Mouse (Mus musculus): Measurements from ENCODE around the gene Zc3hav1.
A peak's percentile ranks its signal among the peaks of the same experiment; 100 is the strongest.
"Not testable (repeated sequence)": the region's sequence is repeated elsewhere in the genome, so short reads cannot be mapped to it uniquely, and the experiment has no call there.

Zc3hav1 gene

DNA sequence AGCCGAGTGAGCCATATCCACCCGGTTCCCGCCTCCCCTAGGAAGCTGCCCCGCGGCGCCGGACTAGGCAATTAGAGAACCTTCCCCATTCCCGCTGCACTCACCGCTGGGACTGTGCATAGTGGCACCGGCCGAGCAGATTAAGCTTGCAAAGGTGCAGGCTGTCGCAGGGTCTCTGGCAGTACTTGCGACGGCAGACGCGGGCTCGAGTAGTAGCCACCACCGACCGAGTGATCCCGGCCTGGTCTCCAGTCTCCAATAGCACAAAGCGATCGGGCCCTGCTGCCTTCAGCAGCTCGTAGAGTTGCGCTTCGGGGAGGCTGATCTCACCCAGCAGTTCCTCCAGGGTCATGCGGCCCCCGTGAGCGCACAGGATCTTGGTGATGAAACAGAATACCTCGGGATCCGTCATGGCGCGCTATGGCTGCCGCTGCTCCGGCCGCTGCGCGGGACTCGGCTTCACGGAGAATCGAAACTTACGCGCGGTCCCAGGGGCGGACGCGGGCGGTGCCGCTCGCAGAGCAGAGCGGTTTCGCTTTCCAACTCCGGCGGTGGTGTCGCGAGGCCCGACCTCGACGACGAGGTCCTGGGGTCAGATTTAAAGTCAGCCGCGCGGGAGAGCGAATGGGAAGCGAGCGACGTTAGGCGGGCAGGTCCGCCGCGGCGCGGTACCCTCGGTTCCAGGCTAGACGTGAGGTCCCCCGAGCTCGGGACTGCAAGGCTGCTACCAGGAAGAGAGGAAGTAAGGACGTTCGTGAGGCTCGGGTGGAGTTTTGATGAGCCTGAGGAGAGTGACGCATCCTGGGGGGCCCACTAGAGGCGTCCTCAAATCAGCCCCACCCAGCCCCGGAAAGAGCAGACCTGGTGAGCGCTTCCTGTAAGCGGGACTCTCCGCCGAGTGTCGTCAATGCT is at the start of gene Zc3hav1:
TSS of gene Zc3hav1 (minus strand) at position 793 of the 912 bp plus-strand sequence.
- DNase-seq = peak; percentile 14

DNA sequence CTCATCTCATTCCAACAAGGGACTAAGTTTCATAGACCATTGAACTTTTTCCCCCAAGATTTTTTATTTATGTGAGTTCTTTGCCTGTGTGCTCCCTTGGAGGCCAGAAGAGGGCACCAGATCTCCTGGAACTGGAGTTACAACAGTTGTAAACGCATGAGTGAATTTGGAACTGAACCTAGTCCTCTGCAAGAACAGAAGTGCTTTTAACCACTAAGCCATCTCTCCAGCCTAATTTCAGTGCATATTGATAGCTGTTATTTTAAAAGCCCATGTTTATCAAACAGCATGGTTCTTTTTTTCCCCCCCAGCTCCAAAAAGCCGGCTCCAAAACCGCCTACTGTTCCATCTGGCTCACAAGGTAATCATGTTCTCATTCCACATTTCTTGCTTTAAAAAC is 35.3 kb upstream of the Zc3hav1 start:
- peak; percentile 5 for DNase-seq

DNA sequence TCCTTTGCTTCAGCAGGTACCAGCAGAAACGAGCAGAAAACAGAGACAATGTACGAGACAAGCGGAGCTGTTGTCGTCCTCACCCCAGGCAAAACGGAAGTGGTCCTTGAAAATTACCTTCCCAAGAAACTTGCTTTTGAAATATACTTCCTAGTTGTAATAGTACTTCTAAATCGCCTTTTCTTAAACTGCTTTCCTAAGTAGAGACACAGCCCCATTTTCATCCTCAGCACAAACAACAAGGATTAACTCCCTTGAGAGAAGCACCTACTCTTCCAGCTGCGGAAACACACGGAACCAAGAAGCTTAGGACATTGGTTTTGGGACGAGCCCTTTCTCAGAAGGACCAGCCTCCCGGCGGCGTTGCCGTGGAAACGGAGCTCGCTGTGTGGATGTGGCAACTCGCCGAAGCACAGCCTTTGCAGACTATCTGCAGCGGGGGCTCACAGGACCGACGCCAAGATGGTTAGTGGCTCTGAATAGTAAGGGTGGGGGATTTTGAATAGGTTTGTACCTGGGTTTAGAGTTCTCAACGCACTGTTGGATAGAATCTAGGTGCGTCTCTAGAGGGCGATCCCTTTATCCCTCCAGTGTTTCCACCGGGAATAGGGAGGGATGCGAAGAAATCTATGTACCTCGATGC is 26.8 kb upstream of the Zc3hav1 start, which contains the start of gene Ttc26:
TSS of gene Ttc26 (plus strand) at position 341 of the 643 bp plus-strand sequence.
- DNase-seq = peak; percentile 79

DNA sequence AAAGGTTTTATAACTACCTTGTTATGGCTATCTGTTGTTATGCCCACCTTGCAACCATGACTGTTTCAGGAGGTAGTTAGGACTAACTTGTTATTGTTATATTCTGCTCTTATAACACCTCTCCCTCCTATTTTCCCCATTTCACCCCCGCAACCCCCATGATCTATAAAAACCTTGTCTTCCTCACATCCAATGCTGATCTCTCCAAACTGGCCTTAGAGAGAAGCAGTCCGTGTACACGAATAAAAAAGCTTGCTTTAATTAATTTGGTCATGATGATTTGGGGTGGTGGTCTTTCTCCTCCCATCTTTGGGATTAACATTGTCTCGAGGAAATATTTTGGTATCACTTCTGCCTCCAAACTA is 26.3 kb upstream of the Zc3hav1 start:
- no peak for DNase-seq

DNA sequence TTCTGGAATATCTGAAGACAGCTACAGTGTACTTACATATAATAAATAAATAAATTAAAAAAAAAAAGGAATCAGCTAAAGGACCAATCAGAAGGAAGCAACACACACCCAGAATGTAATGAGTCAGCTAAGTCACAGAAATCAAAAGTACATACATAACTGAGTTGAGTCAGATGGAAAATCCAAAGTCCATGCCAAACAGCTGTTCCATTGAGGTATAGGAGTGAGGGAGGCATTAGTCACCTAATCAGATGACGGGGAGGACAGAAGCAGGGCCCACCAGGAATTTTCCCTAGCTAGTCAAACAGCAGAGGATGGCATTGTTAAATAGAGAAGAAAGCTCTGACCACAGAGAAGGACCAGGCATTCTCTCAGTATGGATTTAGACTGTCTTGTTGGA is 19.9 kb upstream of the Zc3hav1 start:
- no peak for DNase-seq

DNA sequence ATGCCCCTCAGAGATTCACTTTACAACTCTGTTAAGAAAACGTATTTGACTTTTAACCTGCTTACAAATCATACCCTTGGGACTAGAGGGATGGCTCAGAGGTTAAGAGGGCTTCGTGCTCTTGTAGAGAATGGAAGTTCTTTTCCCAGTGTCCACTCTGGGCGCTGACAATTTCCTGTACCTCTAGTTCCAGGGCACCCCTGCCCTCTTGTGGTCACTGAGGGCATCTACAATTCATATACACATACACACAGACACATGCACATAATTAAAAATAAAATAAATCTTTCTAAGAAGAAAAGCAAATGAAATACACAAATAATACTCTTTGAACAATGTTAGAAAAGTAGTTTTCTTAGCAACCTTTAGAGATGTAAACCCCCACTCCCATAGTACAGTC is 15.5 kb upstream of the Zc3hav1 start:
- DNase-seq = no peak

GRCm38 (mm10) chr6:38364121-38364520 is 9.7 kb upstream of the Zc3hav1 start:
- DNase-seq = no peak

DNA sequence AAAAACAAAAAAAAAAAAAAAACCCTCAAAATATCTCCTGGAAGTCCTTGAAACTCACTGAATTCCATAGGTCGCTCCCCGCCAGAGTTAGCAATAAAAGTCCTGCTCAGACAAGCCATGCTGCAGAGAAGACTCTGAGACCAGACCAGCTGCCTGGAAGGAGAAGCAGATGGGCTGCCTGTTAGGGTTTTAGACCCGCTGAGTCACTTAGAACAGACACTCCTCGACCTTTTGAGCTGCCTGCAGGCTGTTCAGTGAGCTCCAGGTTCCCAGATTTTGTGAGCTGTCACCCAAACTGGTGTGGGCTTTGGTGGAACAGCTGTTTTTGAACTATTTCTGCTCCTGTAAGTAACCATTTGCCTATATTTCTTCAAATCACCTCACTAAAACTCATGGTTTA is 9.0 kb upstream of the Zc3hav1 start:
- DNase-seq = no peak

GRCm38 (mm10) chr6:38361937-38362336 is 7.5 kb upstream of the Zc3hav1 start:
- DNase-seq = no peak

DNA sequence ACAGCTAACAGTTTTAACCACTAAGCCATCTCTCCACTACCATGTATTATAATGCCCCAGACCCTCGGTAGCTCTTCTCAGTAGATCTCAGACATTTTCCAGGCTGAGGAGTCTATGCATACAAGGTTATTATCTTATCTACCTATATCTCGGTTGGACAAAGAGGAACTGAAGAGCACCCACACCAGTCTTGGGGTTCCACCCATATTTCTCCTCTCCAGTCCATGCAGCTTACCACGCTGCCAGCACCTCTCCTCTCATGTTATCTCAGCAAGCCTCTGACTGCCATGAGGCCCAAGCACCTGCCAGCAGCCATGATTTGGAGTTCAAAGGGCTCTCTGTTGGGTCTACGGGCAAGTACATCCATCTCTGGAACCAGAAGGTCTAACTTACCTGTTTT is 6.7 kb upstream of the Zc3hav1 start:
- no peak for DNase-seq

- no peak for DNase-seq
Observed at GRCm38 (mm10) chr6:38359736-38360499, 5.5 kb upstream of the Zc3hav1 start.

DNA sequence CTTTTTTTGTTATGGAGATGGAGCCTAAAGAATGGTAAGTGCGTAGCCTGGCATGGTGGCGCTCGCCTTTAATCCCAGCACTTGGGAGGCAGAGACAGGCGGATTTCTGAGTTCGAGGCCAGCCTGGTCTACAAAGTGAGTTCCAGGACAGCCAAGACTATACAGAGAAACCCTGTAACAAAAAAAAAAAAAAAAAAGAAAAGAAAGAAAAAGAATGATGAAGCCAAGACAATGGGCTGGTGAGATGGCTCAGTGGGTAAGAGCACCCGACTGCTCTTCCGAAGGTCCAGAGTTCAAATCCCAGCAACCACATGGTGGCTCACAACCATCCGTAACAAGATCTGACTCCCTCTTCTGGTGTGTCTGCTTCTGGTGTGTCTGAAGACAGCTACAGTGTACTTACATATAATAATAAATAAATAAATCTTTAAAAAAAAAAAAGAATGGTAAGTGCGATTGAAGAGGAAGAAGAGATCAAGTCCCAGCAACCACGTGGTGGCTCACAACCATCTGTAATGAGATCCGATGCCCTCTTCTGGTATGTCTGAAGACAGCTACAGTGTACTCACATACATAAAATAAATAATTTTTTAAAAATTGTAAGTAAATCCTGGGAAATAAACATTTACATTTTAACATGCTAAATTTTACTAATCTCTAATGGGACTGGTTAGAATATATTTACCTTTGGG is 4.8 kb upstream of the Zc3hav1 start:
- not testable (repeated sequence) for DNase-seq

DNA sequence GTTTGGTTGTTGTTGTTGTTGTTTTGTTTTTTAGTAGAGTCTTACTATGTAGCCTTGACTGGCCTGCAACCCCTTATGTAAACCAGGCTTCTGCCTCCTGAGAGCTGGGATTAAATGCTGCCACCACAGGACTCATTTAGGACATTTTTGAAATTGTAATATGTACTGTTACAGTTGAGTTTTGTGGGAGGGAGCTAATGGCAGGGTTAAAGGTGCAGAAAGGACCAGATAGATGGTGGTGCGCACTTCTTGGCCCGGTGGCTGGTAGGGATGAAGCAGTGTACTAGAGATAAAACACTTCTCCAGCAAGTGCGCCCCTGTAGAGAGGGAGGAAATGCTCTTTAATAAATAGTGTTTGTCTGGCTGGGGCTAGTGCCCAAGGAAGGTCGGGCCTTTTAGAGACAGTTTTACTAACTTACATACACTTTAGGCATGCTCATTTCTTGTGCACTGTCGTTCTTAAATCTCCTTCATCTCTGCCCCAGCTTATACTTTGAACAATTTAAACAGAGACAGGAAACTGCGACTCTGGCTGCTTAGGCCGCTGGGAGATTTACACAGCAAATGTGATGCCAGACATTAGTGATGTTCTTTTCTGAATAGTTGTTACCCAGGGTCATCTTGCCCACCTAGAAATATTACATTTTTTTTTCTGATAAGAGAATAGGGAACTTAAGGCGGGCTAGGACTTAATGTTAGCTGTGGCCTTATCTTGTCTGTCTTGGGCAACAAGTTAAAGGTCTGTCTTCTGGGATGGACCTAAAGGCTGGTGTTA is 4.0 kb upstream of the Zc3hav1 start:
- DNase-seq = no peak

DNA sequence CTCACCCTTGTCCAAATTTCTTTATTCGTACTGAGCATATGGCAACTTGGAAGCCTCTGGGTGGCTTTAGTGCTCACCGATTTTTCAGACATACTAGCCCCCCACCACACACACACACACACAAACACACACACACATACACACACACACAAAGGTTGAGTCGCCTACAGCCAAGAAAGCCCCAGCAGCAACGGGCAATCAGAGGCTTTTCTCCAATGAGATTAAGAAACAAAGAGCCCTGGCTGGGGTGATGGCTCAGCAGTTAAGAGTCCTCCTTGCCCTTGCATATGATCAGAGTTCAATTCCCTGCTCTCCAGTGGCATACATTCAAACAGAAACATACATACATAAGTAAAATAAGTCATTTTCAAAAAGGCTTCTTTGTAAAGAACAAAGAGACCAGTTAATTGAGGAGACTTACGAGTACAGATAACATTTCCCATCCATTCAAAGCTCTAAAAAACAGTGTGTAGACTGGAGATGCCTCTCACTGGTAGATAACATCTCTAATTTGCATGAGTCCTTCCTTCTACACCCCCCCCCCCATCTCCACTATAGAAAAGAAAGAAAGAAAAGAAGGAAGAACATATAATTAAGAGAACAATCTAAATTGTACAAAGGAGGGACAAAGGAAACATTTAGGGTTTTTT is 3.3 kb upstream of the Zc3hav1 start:
- no peak for DNase-seq

DNA sequence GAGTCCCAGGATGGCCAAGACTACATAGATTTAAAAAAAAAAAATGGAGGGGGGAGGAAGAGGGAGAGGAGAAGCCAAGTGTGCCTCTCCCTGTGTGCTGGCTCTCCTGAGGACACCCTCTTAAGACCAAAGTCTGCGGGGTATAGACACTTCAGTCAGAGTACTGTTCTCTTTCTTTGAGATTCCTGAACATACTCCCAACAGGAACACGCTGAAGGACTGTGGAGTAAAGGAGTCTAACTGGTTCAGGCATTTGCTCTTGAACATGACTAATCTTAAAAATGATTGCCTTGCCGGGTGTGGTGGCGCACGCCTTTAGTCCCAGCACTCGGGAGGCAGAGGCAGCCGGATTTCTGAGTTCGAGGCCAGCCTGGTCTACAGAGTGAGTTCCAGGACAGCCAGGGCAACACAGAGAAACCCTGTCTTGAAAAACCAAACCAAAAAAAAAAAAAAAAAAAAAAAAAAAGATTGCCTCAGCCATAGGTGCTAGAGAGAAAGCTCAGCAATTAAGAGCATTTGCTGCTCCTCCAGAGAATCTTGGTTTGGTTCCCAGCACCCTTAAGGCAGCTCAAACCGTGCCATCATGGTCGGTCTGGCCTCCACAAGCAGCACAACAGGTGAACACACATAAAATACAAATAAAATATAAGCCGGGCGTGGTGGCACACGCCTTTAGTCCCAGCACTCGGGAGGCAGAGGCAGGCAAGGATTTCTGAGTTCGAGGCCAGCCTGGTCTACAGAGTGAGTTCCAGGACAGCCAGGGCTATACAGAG is 2.4 kb upstream of the Zc3hav1 start:
- DNase-seq = not testable (repeated sequence)

DNA sequence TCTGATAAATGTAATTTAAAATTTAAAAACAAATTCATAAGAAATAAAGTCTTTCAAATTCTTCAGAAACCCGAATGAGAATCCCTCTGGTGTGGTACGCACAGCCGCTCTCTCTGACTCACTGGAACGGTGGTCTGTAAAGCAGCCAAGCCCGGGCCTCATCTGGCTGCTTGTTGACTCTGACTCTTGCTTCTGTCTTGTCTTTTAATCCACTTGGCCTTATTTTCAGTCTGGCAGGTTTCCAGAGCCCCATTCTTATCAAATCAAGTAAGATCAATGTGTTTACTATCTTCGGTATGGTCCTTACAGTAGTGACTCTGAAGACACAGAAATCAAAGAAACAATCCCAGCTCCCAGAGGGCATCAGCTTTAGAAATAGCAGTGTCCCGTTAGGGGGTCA is 1.5 kb upstream of the Zc3hav1 start:
- DNase-seq = no peak

GRCm38 (mm10) chr6:38355354-38355823 is 986 bp upstream of the Zc3hav1 start:
- DNase-seq = no peak

GRCm38 (mm10) chr6:38354723-38355353 is 435 bp upstream of the Zc3hav1 start:
- DNase-seq = no peak

GRCm38 (mm10) chr6:38353181-38353580 is 1.2 kb downstream of the Zc3hav1 start:
- DNase-seq = no peak

DNA sequence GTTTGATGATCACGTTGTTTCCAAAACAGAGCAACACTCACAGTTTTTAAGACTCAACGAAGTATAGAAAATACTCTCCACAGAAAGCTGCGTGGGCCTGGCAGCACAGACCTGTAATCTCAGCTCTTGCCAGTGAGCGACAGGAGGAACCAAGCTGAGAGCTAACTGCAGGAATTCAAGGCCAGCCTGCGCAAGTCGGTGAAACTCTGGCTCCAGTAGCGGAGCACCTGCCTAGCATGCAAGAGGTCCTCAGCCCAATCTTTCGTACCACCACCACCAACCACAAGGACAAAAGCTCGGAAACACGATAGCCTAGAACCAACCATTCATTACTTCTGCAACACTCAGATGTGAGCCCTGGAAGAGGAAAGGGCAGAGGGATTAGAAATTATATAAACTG is 2.0 kb downstream of the Zc3hav1 start:
- no peak for DNase-seq
